7 mouse cellular contexts compared by ENCODE assay signal in the genomic region with DNA sequence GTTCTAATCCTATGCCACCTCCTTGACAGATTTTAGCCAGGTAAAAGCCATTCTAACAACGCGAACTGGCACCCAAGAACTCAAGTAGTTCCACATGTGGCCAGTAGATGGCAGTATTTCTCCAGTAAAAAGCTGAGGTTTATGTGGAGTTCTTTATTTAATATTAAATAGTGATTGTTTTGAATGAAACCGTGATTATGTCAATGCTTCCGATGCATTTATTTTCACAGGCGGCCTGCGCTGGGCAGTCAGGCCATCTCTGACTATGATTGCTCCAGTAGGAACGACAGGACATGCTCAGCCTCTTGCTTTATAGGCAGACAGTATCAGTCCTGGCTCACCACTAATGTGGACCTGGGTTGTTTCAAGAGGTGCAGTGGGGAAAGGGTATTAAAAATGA. TPM values are rescaled to one million over a fixed set of nuclear protein-coding genes. Genes with fewer than 3 reads are reported as not detected.
DNase-seq lines count a peak whose midpoint lies in the region; ATAC-seq and TF ChIP-seq lines count a peak whose summit lies in the region.

No protein-coding gene starts in this region.

- ATAC-seq in forebrain, embryonic 14.5 days, result peak; percentile 53; the same call in 1 of the 2 replicates
- ATAC-seq in lung, embryonic 14.5 days (ENCODE audit: insufficient read depth), result peak; percentile 38; the same call in 1 of the 2 replicates

- H3K4me1 ChIP-seq in forebrain, embryonic 14.5 days (ENCODE audit: control insufficient read depth, insufficient read depth, low read length), result no peaks in the 10 kb centered on the region
- no peaks in the 10 kb centered on the region for H3K4me1 ChIP-seq in lung, embryonic 14.5 days (ENCODE audit: insufficient read depth)

- no peak overlapping the region for H3K27ac ChIP-seq in forebrain, embryonic 14.5 days (ENCODE audit: low read depth, low read length)
- H3K27ac ChIP-seq in lung, embryonic 14.5 days (ENCODE audit: low read depth), result no peak overlapping the region

- H3K27me3 ChIP-seq in forebrain, embryonic 14.5 days (replicated peaks; ENCODE audit: control insufficient read depth, insufficient read depth, low read length), result no peaks in the 10 kb centered on the region
- H3K27me3 ChIP-seq in lung, embryonic 14.5 days (ENCODE audit: insufficient read depth, low read length), result no peaks in the 10 kb centered on the region

- no peak for TF ChIP-seq POLR2A in brain, embryonic 14.5 days (IDR thresholded peaks at IDR 0.05; ENCODE audit: borderline replicate concordance, extremely low read depth, insufficient read depth, insufficient read length, poor library complexity, severe bottlenecking)

- DNase-seq in spleen, postnatal 10 days (ENCODE audit: low spot score in 2 of 2), result peak; percentile 17 to 39
- DNase-seq in spleen, adult 12 weeks (ENCODE audit: low spot score), result no peak
- peak; percentile 66 for DNase-seq in brain, embryonic 14.5 days (ENCODE audit: low read depth)
- peak; percentile 72 for DNase-seq in forebrain, embryonic 14.5 days (ENCODE audit: low spot score)
- DNase-seq in kidney, adult 11 months, result peak; percentile 24
- DNase-seq in lung, embryonic 14.5 days, result peak; percentile 83
- DNase-seq in retina, postnatal 7 days (ENCODE audit: low read depth, low spot score), result peak; percentile 39

- peak; percentile 63; the same call in 1 of the 2 replicates for TF ChIP-seq CTCF in brain, embryonic 14.5 days (IDR thresholded peaks at IDR 0.05; ENCODE audit: borderline replicate concordance, extremely low read depth, insufficient read depth, insufficient read length)
- TF ChIP-seq CTCF in lung, embryonic 14.5 days (IDR thresholded peaks at IDR 0.05; ENCODE audit: low read depth), result peak; percentile 77

- H3K9ac ChIP-seq in forebrain, embryonic 14.5 days (ENCODE audit: low read length), result peak overlapping the region; percentile 35; the same call in 1 of the 2 replicates
- H3K9ac ChIP-seq in lung, embryonic 14.5 days, result no peak overlapping the region

- H3K36me3 ChIP-seq in forebrain, embryonic 14.5 days (ENCODE audit: control insufficient read depth, insufficient read depth, low read length), result no peaks in the 10 kb centered on the region
- no peaks in the 10 kb centered on the region for H3K36me3 ChIP-seq in lung, embryonic 14.5 days (ENCODE audit: insufficient read depth)

- WGBS in forebrain, embryonic 14.5 days, result 5% methylated on average over 7 of the region's 7 CpGs
- 4% methylated on average over 7 of the region's 7 CpGs for WGBS in lung, embryonic 14.5 days

- no peak overlapping the region for H3K4me3 ChIP-seq in forebrain, embryonic 14.5 days (ENCODE audit: low read depth, low read length)
- no peak overlapping the region for H3K4me3 ChIP-seq in lung, embryonic 14.5 days (ENCODE audit: low read depth, low read length)

- no peaks in the 10 kb centered on the region for H3K9me3 ChIP-seq in forebrain, embryonic 14.5 days (replicated peaks; ENCODE audit: control insufficient read depth, low read length)
- no peaks in the 10 kb centered on the region for H3K9me3 ChIP-seq in lung, embryonic 14.5 days (ENCODE audit: low read depth, low read length)

- peak overlapping the region; percentile 44 for H3K4me2 ChIP-seq in forebrain, embryonic 14.5 days (ENCODE audit: low read length)
- peak overlapping the region; percentile 44 for H3K4me2 ChIP-seq in lung, embryonic 14.5 days

RNA-seq across cellular contexts. Expression of a gene that starts 5.6 kb away (rescaled TPM):
- 0.20 and 0.30 TPM in 2 replicates for polyA plus RNA-seq in brain, embryonic 14.5 days (2012; rRNA removed)
- 0.53 and 0.91 TPM in 2 replicates for polyA plus RNA-seq in forebrain, embryonic 14.5 days (2014; fragmentation: Nextera tagmentation; extraction: Ambion mirVana)
- 0.67 and 0.85 TPM in 2 replicates for polyA plus RNA-seq in lung, embryonic 14.5 days (2014; fragmentation: Nextera tagmentation; extraction: Ambion mirVana)
